Mouse (Mus musculus) G1E (cell line): ENCODE results near the gene Dchs2. TPM values are rescaled to one million over a fixed set of nuclear protein-coding genes. Genes with fewer than 3 reads are reported as not detected.

Experiments used
- ATAC-seq: 2 replicates; pipeline ENCODE4 v1.8.0; 2016; ENCODE audit warnings: mild to moderate bottlenecking; ENCODE audit not compliant: insufficient number of reproducible peaks, poor library complexity, low FRiP score, severe bottlenecking; ENCODE audit errors: extremely low read depth
- DNase-seq: peaks from one replicate; pipeline ENCODE4 v3.0.0; 2012; ENCODE audit warnings: low spot score
- H3K27me3 ChIP-seq: 2 replicates; pipeline ENCODE4 v1.6.1; 2012; ENCODE audit warnings: mild to moderate bottlenecking, low read length, inconsistent platforms; ENCODE audit not compliant: insufficient read depth
- H3K36me3 ChIP-seq: replicated peaks from 2 replicates; pipeline ENCODE3; 2012; ENCODE audit warnings: mild to moderate bottlenecking, inconsistent platforms
- H3K4me1 ChIP-seq: 2 replicates; pipeline ENCODE4 v1.6.1; 2012; ENCODE audit warnings: low read depth, low read length, inconsistent platforms, mixed read lengths; ENCODE audit not compliant: insufficient read depth
- H3K4me3 ChIP-seq: 2 replicates; pipeline ENCODE4 v1.5.1; 2012; ENCODE audit warnings: low read depth, mild to moderate bottlenecking, inconsistent platforms, low read length, moderate library complexity, mixed read lengths
- H3K9me3 ChIP-seq: replicated peaks from 2 replicates; pipeline ENCODE4 v1.6.1; 2012; ENCODE audit warnings: inconsistent platforms
- CTCF ChIP-seq: IDR thresholded peaks from 2 replicates; pipeline ENCODE4 v1.5.1; 2012; ENCODE audit warnings: low read depth, low read length, inconsistent platforms, mixed read lengths
- GATA1 ChIP-seq: IDR thresholded peaks from 2 replicates; pipeline ENCODE4 v1.6.1; 2012; ENCODE audit warnings: borderline replicate concordance, low read length, inconsistent platforms, mixed read lengths
- GATA2 ChIP-seq: IDR thresholded peaks from 2 replicates; pipeline ENCODE4 v1.6.1; 2012; ENCODE audit warnings: low read depth, low read length, inconsistent platforms, borderline replicate concordance
- POLR2AphosphoS5 ChIP-seq: IDR thresholded peaks from 2 replicates; pipeline ENCODE4 v1.6.1; 2012; ENCODE audit warnings: low read depth, low read length, inconsistent platforms; ENCODE audit not compliant: insufficient replicate concordance
- TAL1 ChIP-seq: conservative IDR thresholded peaks from 2 replicates; pipeline ENCODE4 v1.6.1; 2012; ENCODE audit warnings: low read depth, low read length, inconsistent platforms, mixed read lengths
- polyA plus RNA-seq: library from polyadenylated mRNA; stranded (reverse); fragments of >175 nt; gene quantifications from 2 replicates; pipeline ENCODE4 v1.2.3, GENCODE M21; 2012
- total RNA-seq, 2 experiments: library from RNA; stranded (forward) in 1 of 2; stranded (reverse) in 1 of 2; fragments of 200-1000 nt in 1 of 2; fragments of >200 nt in 1 of 2; fragmentation: Nextera tagmentation in 1 of 2; gene quantifications; 2 replicates each; pipeline ENCODE4 v1.2.3; 2014 to 2017

Gene Dchs2
- not detected in 2 replicates for total RNA-seq (2014; fragmentation: Nextera tagmentation)
- 0.05 and 0.06 TPM in 2 replicates for total RNA-seq (2017)
- not detected in 2 replicates for polyA plus RNA-seq

DNA sequence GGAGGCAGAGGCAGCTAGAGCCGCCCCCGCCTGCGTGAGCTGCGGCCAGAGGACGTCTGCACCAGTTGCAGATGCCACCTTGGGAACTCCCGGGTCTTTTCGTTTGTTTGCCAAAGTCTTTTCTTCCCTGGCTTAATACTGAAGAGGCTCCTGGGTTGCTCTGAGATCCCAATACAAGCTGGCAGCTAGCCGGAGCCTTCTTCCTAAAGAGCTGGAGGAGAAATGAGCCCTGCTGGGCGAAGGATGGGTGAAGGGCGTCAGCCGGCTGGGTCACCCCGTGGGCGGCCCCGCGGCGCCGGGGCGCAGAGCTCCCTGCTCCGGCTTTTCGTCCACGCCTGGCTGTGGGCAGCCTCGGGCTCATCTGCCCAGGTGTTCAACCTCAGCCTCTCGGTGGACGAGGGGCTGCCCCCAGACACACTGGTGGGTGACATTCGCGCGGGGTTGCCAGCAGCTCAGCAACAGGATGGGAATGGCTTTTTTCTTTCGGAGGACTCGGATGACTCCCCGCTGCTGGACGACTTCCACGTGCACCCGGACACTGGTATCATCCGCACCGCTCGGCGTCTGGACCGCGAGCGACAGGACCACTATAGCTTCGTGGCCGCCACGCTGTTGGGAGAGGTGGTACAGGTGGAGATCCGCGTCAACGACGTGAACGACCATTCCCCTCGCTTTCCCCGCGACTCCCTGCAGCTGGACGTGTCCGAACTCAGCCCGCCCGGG, at the start of gene Dchs2:
Dchs2 (plus strand) TSS at position 223 of the 723 bp plus-strand sequence.
- no peak for TF ChIP-seq GATA2
- no peak for TF ChIP-seq TAL1
- no peak for TF ChIP-seq GATA1
- no peak for TF ChIP-seq CTCF
- no peak for TF ChIP-seq POLR2AphosphoS5
- Histone ChIP-seq H3K27me3 (no peaks in the 10 kb centered on the region), H3K4me3 (peak within 1 kb of the TSS; percentile 28; the same call in 1 of the 2 replicates), H3K36me3 (no peaks in the 10 kb centered on the region), H3K4me1 (no peaks in the 10 kb centered on the region), H3K9me3 (peaks cover 20% of the 10 kb centered on the region)
- DNase-seq (no peak), ATAC-seq (no peak)

DNA sequence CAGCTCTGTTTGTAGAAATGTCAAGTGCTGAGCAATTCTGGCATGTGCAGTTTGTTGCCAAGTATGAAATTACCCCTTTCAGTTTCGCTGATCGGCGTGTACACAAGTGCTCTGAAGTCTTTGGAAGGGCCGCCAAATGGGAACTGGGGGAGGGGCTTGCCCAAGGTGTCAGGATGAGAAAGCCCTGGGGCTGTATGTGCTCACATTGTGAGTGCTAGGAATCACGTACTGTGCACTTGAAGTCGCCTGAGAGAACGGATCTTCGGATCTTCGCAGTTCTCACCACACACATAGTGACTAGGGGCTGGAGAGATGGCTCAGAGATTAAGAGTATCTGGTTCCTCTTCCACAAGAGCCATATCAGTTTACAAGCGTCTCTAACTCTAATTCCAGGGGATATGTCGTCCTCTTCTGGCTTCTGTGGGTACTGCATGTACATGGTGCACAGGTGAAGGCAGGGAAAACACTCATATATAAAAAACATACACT, 47.1 kb upstream of the Dchs2 start:
- DNase-seq (peak; percentile 9), ATAC-seq (peak; percentile 87)
- Histone ChIP-seq H3K9me3 (no peaks in the 10 kb centered on the region), H3K36me3 (no peaks in the 10 kb centered on the region), H3K4me3 (no peak overlapping the region; the same call in 1 of the 2 replicates), H3K27me3 (no peaks in the 10 kb centered on the region), H3K4me1 (peaks cover 9% of the 10 kb centered on the region)
- TF ChIP-seq GATA2 (no peak), CTCF (peak; percentile 99)

DNA sequence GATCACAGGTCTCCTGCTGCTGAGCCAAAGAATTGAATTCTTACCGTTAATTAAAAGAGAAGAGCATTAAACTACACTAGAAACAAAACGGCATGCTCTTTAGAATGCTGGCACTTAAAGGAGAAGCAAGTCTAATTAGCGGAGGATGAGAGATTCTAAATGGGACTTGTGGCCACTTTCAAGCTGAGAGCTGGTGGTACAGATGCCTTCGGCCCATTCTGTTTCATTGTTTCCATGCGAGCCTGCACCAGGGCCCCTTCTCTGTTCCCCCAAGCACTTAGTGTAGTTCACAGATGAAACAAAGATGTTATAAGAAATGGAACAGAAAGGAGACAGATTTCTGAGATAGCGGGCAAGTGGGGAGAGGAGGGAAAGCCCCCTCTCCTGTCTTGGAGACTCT, 30.2 kb upstream of the Dchs2 start:
- Histone ChIP-seq H3K36me3 (no peaks in the 10 kb centered on the region), H3K27me3 (no peaks in the 10 kb centered on the region), H3K4me3 (no peak overlapping the region), H3K9me3 (no peaks in the 10 kb centered on the region), H3K4me1 (no peaks in the 10 kb centered on the region)
- ATAC-seq, result no peak
- DNase-seq, result no peak
- no peak for TF ChIP-seq GATA2
- no peak for TF ChIP-seq TAL1
- TF ChIP-seq GATA1, result no peak
- no peak for TF ChIP-seq CTCF
- TF ChIP-seq POLR2AphosphoS5, result no peak

- DNase-seq (no peak), ATAC-seq (no peak)
Measured at GRCm38 (mm10) chr3:83098546-83099034, 29.2 kb upstream of the Dchs2 start.

DNA sequence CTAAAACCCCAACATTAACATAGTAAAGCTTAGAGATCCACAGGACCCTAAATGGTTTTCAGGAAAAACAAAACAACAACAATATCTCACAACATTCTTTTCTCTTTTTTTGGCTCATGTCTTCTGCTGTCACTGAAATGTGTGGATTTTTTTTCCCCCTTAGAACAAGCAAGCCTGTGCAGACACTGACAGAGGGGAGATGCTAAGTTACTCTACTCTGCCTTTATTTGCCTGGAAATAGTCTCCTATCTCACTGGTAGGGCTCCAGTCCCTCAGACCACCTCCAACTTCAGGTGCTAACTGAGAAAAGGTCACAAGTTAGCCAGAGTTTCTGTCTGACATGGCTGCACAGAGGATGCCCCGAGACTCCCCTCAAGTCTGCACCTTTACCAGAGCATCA, 28.6 kb upstream of the Dchs2 start:
- no peaks in the 10 kb centered on the region for H3K36me3 ChIP-seq

More at GRCm38 (mm10) chr3:83098546-83099034, 29.2 kb upstream of the Dchs2 start:
- Histone ChIP-seq H3K27me3 (no peaks in the 10 kb centered on the region), H3K4me3 (no peak overlapping the region), H3K4me1 (no peaks in the 10 kb centered on the region), H3K9me3 (no peaks in the 10 kb centered on the region), H3K36me3 (no peaks in the 10 kb centered on the region)
- no peak for TF ChIP-seq GATA2
- TF ChIP-seq GATA1, result no peak
- TF ChIP-seq POLR2AphosphoS5, result no peak
- TF ChIP-seq TAL1, result no peak
- TF ChIP-seq CTCF, result no peak

GRCm38 (mm10) chr3:83099651-83100050, 28.1 kb upstream of the Dchs2 start:
- Histone ChIP-seq H3K4me3 (no peak overlapping the region), H3K27me3 (no peaks in the 10 kb centered on the region), H3K9me3 (no peaks in the 10 kb centered on the region), H3K36me3 (no peaks in the 10 kb centered on the region), H3K4me1 (no peaks in the 10 kb centered on the region)
- TF ChIP-seq GATA1 (no peak), GATA2 (no peak), CTCF (no peak), POLR2AphosphoS5 (no peak), TAL1 (no peak)
- ATAC-seq (no peak), DNase-seq (no peak)

More for the DNA sequence above, 28.6 kb upstream of the Dchs2 start:
- Histone ChIP-seq H3K9me3 (no peaks in the 10 kb centered on the region), H3K4me3 (no peak overlapping the region), H3K4me1 (no peaks in the 10 kb centered on the region), H3K27me3 (no peaks in the 10 kb centered on the region)
- ATAC-seq, result no peak
- no peak for DNase-seq
- TF ChIP-seq GATA2 (no peak), GATA1 (no peak), TAL1 (no peak), POLR2AphosphoS5 (no peak), CTCF (no peak)
